Mouse (Mus musculus) erythroblast, embryonic 14.5 days (primary cell): ENCODE measurements around the gene Anxa11.
"Not testable (repeated sequence)": the region's sequence is repeated elsewhere in the genome, so short reads cannot be mapped to it uniquely, and the experiment has no call there.

ENCODE experiments used
- GATA1 ChIP-seq: IDR thresholded peaks from 2 replicates; pipeline ENCODE4 v1.6.1; 2012; ENCODE audit warnings: low read length, inconsistent platforms, mixed read lengths
- TAL1 ChIP-seq: IDR thresholded peaks from 3 replicates; pipeline ENCODE4 v1.6.1; 2012; ENCODE audit warnings: low read length, inconsistent platforms, mixed read lengths

GRCm38 (mm10) chr14:25918427-25919170 lies 76.6 kb downstream of the Anxa11 start:
- TF ChIP-seq GATA1, TAL1: not testable (repeated sequence)
